Mouse (Mus musculus) mature B cell (primary cell): ENCODE measurements around the gene Kiss1r.
"Not testable (repeated sequence)": the region's sequence is repeated elsewhere in the genome, so short reads cannot be mapped to it uniquely, and the experiment has no call there.

ENCODE experiments used
- in situ Hi-C: fragments of 300-500 bp; cut with MboI; formaldehyde crosslinking; loops from 2 replicates; pipeline ENCODE4 v1.14.3; 2019

Kiss1r gene

DNA sequence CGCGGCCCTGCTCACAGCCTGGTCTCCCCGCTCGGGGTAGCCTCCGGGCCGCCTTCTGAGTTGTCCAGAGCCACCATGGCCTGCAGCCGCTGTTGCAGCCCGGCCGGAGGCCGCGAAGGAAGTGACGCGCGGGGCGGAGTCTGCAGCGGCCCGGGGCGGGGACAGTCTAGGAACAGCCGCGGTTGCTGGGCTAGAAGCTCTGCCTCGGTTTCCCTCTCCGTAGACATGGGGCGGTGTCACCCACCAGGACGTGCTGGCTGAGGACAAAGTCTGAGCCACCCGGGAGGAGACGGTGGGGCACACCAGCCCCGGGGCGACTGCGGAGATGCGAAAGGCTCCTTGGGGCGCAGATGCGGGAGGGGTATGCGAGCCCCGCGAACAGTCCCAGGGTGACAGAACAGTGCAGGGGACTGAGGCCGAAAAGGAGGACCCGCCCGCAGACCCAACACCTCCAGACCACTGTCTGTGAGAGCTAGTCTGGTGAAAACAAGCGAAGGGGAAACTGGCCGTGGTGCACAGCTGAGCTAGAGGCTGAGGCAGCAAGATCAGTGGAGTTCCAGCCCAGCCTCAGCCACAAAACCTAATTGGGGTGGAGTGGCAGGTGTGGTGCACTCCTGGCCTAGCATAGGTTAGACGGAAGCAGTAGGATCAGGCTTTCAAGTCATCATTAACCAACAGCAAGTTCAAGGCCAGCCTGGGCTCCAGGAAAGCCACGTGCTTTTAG, at the start of gene Kiss1r:
Gene Kiss1r (plus strand): TSS at position 164 of the 724 bp plus-strand sequence.
- in situ Hi-C loops, result no loop called here

- in situ Hi-C loops, result no loop called here
These were observed 44.9 kb upstream of the Kiss1r start for GRCm38 (mm10) chr10:79871845-79872244.

DNA sequence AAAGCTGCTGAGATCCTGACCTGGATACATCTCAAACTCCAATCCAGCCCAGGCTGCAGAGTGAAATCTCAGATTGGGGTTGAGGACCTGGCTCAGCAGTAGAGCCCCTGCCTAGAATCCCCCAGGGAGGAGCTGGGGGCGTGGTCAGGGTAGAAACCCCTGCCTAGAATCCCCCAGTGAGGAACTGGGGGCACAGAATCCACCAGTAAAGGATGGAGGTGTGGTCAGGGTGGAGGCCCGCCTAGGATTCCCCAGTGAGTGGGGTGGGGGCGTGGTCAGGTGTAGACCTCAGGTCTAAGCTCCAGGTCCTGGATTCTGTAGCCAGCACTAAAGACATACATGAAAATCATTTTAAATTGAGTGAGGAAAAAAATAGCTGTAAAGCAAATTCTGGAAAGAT, 43.9 kb upstream of the Kiss1r start:
- in situ Hi-C loops, result no loop called here

GRCm38 (mm10) chr10:79873313-79873712, 43.5 kb upstream of the Kiss1r start:
- in situ Hi-C loops, result no loop called here

DNA sequence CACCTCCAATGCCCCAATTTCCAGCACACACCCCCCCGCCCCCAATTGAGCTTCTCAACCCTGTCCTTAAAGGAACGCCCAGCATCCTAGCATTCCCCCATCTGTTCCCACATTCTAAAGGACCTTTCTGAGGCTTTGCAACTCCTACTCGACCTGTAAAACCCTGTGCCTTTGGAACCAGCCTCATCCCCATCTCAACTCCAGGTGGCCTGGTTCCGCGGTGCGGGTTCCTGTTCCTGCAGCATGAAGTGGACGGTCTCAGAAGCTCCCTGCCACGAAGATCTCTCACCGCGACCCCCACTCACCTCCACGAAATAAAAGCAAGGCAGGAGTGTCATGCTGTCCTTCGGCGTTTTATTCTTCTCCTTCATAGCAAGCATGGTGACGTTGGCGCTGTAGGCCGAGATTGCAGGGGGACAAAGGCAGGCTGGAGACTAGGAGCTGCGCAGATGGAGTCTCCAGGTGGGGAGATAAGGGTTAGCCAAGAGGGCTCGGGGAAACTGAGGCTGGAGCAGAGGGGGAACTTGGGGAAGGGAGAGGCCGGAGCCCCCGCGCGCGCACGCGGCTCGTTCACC, 43.0 kb upstream of the Kiss1r start:
- in situ Hi-C loops, result no loop called here

- in situ Hi-C loops, result no loop called here
These were observed 42.4 kb upstream of the Kiss1r start, which contains the start of the genes Prtn3 and Plppr3 for GRCm38 (mm10) chr10:79874290-79874862. TSS of gene Prtn3 (plus strand) at chr10:79874476. TSS of gene Plppr3 (minus strand) at chr10:79874634.

GRCm38 (mm10) chr10:79877174-79877573, 39.6 kb upstream of the Kiss1r start:
- in situ Hi-C loops, result no loop called here

- in situ Hi-C loops, result no loop called here
These were observed 39.0 kb upstream of the Kiss1r start for GRCm38 (mm10) chr10:79877757-79878156.

- in situ Hi-C loops, result no loop called here
These were observed 37.2 kb upstream of the Kiss1r start for GRCm38 (mm10) chr10:79879527-79879926.

GRCm38 (mm10) chr10:79880721-79881120, 36.0 kb upstream of the Kiss1r start:
- in situ Hi-C loops, result loop anchor here (10.0 kb wide), 1 partner anchor 74 kb away; no protein-coding TSS in a partner anchor

GRCm38 (mm10) chr10:79881981-79882380, 34.8 kb upstream of the Kiss1r start:
- in situ Hi-C loops, result loop anchor here (10.0 kb wide), 1 partner anchor 73 kb away; no protein-coding TSS in a partner anchor

GRCm38 (mm10) chr10:79883297-79884084, 33.3 kb upstream of the Kiss1r start:
- in situ Hi-C loops, result loop anchor here (10.0 kb wide), 1 partner anchor 71 kb away; no protein-coding TSS in a partner anchor

DNA sequence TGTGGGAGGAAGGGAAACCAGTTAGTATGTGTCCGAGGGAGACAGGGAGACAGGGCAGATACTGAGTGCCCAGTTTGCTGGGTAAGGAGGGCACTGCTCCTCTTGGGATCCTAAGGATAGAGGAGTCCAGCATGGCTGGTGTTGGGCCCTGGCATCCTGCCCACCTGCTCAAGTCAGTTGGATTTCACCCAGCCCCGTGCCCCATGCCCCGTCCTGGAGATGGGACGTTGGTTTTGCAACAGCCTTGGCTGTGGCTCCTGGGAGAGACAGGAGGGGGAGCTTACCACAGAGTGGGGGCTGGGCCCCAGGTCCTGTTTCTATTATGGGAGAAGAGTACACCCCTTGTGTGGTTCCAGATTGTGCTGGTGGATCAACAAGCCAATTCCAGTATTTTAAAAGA, 32.3 kb upstream of the Kiss1r start:
- in situ Hi-C loops, result loop anchor here (10.0 kb wide), 1 partner anchor 70 kb away; no protein-coding TSS in a partner anchor

DNA sequence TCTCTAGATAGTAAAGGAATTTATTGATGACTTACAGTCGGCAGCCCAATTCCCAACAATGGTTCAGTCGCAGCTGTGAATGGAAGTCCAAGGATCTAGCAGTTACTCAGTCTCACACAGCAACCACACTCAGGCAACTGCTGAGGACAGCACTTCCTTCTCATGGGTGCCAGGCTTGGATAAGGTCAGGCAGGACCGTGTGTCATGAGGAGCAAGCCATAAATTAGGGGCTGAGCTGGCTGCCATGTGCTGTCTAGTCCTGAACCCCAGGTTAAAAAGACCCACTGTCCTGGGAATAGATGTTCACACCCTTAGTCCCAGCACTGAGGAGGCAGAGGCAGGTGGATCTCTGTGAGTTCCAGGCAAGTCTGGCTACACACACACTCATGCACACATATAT, 31.8 kb upstream of the Kiss1r start:
- in situ Hi-C loops, result loop anchor here (10.0 kb wide), 1 partner anchor 70 kb away; no protein-coding TSS in a partner anchor

DNA sequence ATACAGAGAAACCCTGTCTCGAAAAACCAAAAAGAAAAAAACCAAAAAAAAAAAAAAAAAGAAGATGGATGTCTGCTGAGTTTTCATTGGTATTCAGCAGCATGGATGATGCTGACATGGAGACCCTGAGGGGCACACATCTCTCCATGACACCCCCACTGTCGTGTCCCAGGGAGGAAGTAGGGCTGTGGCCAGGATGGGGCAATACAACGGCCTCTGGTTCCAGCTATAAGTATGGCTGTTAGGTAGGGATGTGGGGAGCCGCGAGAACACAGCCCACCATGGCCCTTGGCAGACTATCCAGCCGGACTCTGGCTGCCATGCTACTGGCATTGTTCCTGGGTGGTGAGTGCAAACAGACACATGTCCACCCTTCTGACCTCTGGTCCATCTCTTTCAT, 30.7 kb upstream of the Kiss1r start, which contains the start of gene Elane:
Gene Elane (plus strand): TSS at position 194 of the 400 bp plus-strand sequence.
- in situ Hi-C loops, result loop anchor here (10.0 kb wide), 1 partner anchor 69 kb away; no protein-coding TSS in a partner anchor

DNA sequence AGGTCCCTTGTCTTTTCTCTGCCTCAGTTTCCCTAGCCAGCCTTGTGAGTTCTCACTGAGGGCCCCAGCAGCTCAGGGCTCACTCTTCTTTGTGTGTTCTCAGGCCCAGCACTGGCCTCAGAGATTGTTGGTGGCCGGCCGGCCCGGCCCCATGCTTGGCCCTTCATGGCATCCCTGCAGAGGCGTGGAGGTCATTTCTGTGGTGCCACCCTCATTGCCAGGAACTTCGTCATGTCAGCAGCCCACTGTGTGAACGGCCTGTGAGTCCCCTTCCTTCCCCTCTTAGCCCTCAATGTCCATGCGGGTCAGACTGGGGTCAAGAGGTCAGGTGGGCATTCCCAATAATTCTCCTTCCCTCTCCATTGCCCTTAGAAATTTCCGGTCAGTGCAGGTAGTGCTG, 30.2 kb upstream of the Kiss1r start:
- in situ Hi-C loops, result loop anchor here (10.0 kb wide), 1 partner anchor 68 kb away; no protein-coding TSS in a partner anchor

GRCm38 (mm10) chr10:79889386-79889785, 27.4 kb upstream of the Kiss1r start:
- in situ Hi-C loops, result loop anchor here (10.0 kb wide), 1 partner anchor 65 kb away; no protein-coding TSS in a partner anchor

GRCm38 (mm10) chr10:79890670-79891069, 26.1 kb upstream of the Kiss1r start, which contains the start of gene Cfd:
TSS of gene Cfd (plus strand) at chr10:79890853.
- in situ Hi-C loops, result no loop called here

GRCm38 (mm10) chr10:79892451-79893118, 24.2 kb upstream of the Kiss1r start:
- in situ Hi-C loops, result not testable (repeated sequence)

GRCm38 (mm10) chr10:79896306-79896705, 20.5 kb upstream of the Kiss1r start:
- in situ Hi-C loops, result no loop called here

GRCm38 (mm10) chr10:79896814-79897213, 20.0 kb upstream of the Kiss1r start:
- in situ Hi-C loops, result no loop called here
